Mouse (Mus musculus) midbrain, postnatal 0 days (tissue): ENCODE measurements at regions not wholly inside any gene's neighbourhood (a gene's known extent, or its start where the extent isn't known, plus 50 kb on each side); places are given as distances from the start of the nearest gene placed in this dataset.

Source experiments
- ATAC-seq: fragments of 200-750 bp; cut with Nextera tagmentation; 2 replicates; pipeline ENCODE4 v1.8.0; 2017; ENCODE audit warnings: moderate number of reproducible peaks, mild to moderate bottlenecking, moderate TSS enrichment, moderate library complexity; ENCODE audit not compliant: low FRiP score
- DNase-seq: peaks from one replicate; pipeline ENCODE4 v3.0.0-alpha.2; 2015; ENCODE audit warnings: low spot score
- H3K27ac ChIP-seq: fragments of 300-500 bp; sonication (generic); 2 replicates; pipeline ENCODE4 v1.5.1; 2014; ENCODE audit warnings: low read depth, mild to moderate bottlenecking, low read length, mixed read lengths
- H3K27me3 ChIP-seq: fragments of 300-500 bp; sonication (generic); 2 replicates; pipeline ENCODE4 v1.6.1; 2014; ENCODE audit warnings: low read length, control low read depth, mixed read lengths; ENCODE audit not compliant: insufficient read depth
- H3K36me3 ChIP-seq: fragments of 300-500 bp; sonication (generic); 2 replicates; pipeline ENCODE4 v1.6.1; 2014; ENCODE audit warnings: low read length, control low read depth, mixed read lengths; ENCODE audit not compliant: insufficient read depth
- H3K4me1 ChIP-seq: fragments of 300-500 bp; sonication (generic); 2 replicates; pipeline ENCODE4 v1.6.1; 2014; ENCODE audit warnings: mild to moderate bottlenecking, control low read depth, antibody characterized with exemption, low read length, mixed read lengths; ENCODE audit not compliant: insufficient read depth
- H3K4me2 ChIP-seq: fragments of 300-500 bp; sonication (generic); 2 replicates; pipeline ENCODE4 v1.6.1; 2014; ENCODE audit warnings: low read depth, mild to moderate bottlenecking, low read length, mixed read lengths; ENCODE audit not compliant: poor library complexity, severe bottlenecking
- H3K4me3 ChIP-seq: fragments of 300-500 bp; sonication (generic); 2 replicates; pipeline ENCODE4 v1.5.1; 2014; ENCODE audit warnings: low read depth, mild to moderate bottlenecking, low read length, moderate library complexity
- H3K9ac ChIP-seq: fragments of 300-500 bp; sonication (generic); replicated peaks from 2 replicates; pipeline ENCODE4 v1.6.1; 2014; ENCODE audit warnings: mild to moderate bottlenecking, low read length, moderate library complexity, mixed read lengths; ENCODE audit not compliant: poor library complexity, severe bottlenecking
- H3K9me3 ChIP-seq: fragments of 300-500 bp; sonication (generic); 2 replicates; pipeline ENCODE4 v1.6.1; 2016; ENCODE audit warnings: low read length, control low read depth
- CTCF ChIP-seq: IDR thresholded peaks from 2 replicates; pipeline ENCODE4 v1.5.1; 2016; ENCODE audit warnings: antibody characterized with exemption, mild to moderate bottlenecking
- WGBS: fragments of 180-500 bp; shearing (Covaris S2); extraction: QIAGEN DNeasy Blood & Tissue Kit; methylation state at CpG from one replicate; pipeline ENCODE4 v1.1.7; 2014; 5-methylcytosine and 5-hydroxymethylcytosine counted together

GRCm38 (mm10) chr13:98572011-98572570 lies 65.1 kb downstream of the Tmem174 start:
- Histone ChIP-seq H3K9me3 (no peaks in the 10 kb centered on the region), H3K4me1 (0 out of 2 replicates have a peak, but pooled peaks cover 2% of the 10 kb centered on the region), H3K36me3 (no peaks in the 10 kb centered on the region), H3K9ac (no peak overlapping the region), H3K4me3 (peak overlapping the region; percentile 34; the same call in 1 of the 2 replicates), H3K27me3 (peaks cover 69% of the 10 kb centered on the region), H3K4me2 (peak overlapping the region; percentile 66; the same call in 1 of the 2 replicates), H3K27ac (no peak overlapping the region)
- DNase-seq (no peak), ATAC-seq (no peak)
- no peak for TF ChIP-seq CTCF
- WGBS: 3% methylated on average over 11 of the region's 14 CpGs

- Histone ChIP-seq H3K9ac (no peak overlapping the region), H3K4me2 (no peak overlapping the region), H3K27ac (no peak overlapping the region), H3K9me3 (no peaks in the 10 kb centered on the region), H3K36me3 (no peaks in the 10 kb centered on the region), H3K27me3 (peaks cover 62% of the 10 kb centered on the region), H3K4me1 (0 out of 2 replicates have a peak, but pooled peaks cover 2% of the 10 kb centered on the region), H3K4me3 (no peak overlapping the region)
- no peak for DNase-seq
- TF ChIP-seq CTCF: no peak
- no peak for ATAC-seq
- WGBS: 45% methylated on average over 3 of the region's 3 CpGs
These were observed 66.2 kb downstream of the Tmem174 start for GRCm38 (mm10) chr13:98571051-98571450.

GRCm38 (mm10) chr13:98555693-98556092 lies 63.9 kb upstream of the Gm10320 start:
- ATAC-seq (no peak), DNase-seq (no peak)
- Histone ChIP-seq H3K4me2 (no peak overlapping the region), H3K4me1 (no peaks in the 10 kb centered on the region), H3K36me3 (no peaks in the 10 kb centered on the region), H3K9me3 (no peaks in the 10 kb centered on the region), H3K4me3 (no peak overlapping the region), H3K9ac (no peak overlapping the region), H3K27me3 (no peaks in the 10 kb centered on the region), H3K27ac (no peak overlapping the region)
- TF ChIP-seq CTCF: no peak
- WGBS: 77% methylated on average over 6 of the region's 6 CpGs

- WGBS: 70% methylated on average over 13 of the region's 13 CpGs
- Histone ChIP-seq H3K9ac (no peak overlapping the region), H3K27me3 (no peaks in the 10 kb centered on the region), H3K4me3 (no peak overlapping the region), H3K4me2 (no peak overlapping the region), H3K4me1 (no peaks in the 10 kb centered on the region), H3K9me3 (no peaks in the 10 kb centered on the region), H3K36me3 (no peaks in the 10 kb centered on the region), H3K27ac (no peak overlapping the region)
- no peak for ATAC-seq
- TF ChIP-seq CTCF: no peak
- no peak for DNase-seq
These were observed 59.7 kb upstream of the Gm10320 start for GRCm38 (mm10) chr13:98551471-98552020.

- Histone ChIP-seq H3K4me3 (no peak overlapping the region), H3K27ac (no peak overlapping the region), H3K27me3 (0 out of 2 replicates have a peak, but pooled peaks cover 4% of the 10 kb centered on the region), H3K36me3 (no peaks in the 10 kb centered on the region), H3K4me2 (no peak overlapping the region), H3K9ac (no peak overlapping the region), H3K9me3 (no peaks in the 10 kb centered on the region), H3K4me1 (no peaks in the 10 kb centered on the region)
- no peak for TF ChIP-seq CTCF
- ATAC-seq (no peak), DNase-seq (no peak)
- WGBS: 88% methylated on average over 5 of the region's 5 CpGs
These were observed 55.4 kb upstream of the Gm10320 start for GRCm38 (mm10) chr13:98547223-98547622.

GRCm38 (mm10) chr13:98546116-98546515 lies 54.3 kb upstream of the Gm10320 start:
- Histone ChIP-seq H3K4me1 (no peaks in the 10 kb centered on the region), H3K36me3 (no peaks in the 10 kb centered on the region), H3K27me3 (0 out of 2 replicates have a peak, but pooled peaks cover 4% of the 10 kb centered on the region), H3K4me3 (no peak overlapping the region), H3K9me3 (no peaks in the 10 kb centered on the region), H3K9ac (no peak overlapping the region), H3K27ac (no peak overlapping the region), H3K4me2 (no peak overlapping the region)
- TF ChIP-seq CTCF: no peak
- no peak for DNase-seq
- 31% methylated on average over 5 of the region's 5 CpGs for WGBS
- ATAC-seq: no peak
